Mouse (Mus musculus) activated CD4-positive, CD25-positive, alpha-beta regulatory T cell, adult 4 months (primary cell): Measurements from ENCODE around the gene Fam124a. TPM values are rescaled to one million over a fixed set of nuclear protein-coding genes. Genes with fewer than 3 reads are reported as not detected.
"Not testable (repeated sequence)": the region's sequence is repeated elsewhere in the genome, so short reads cannot be mapped to it uniquely, and the experiment has no call there.

Experiments
- ATAC-seq: one replicate; pipeline ENCODE4 v1.8.0; 2017
- polyA plus RNA-seq, 2 experiments: library from polyadenylated mRNA; unstranded; fragments of 100-300 nt; shearing (Covaris generic); gene quantifications; one replicate each; pipeline ENCODE4 v1.2.1; 2017

The Fam124a gene
- not detected for polyA plus RNA-seq

GRCm38 (mm10) chr14:62555309-62555829, at the start of gene Fam124a:
Gene Fam124a (plus strand): TSS chr14:62555737.
- ATAC-seq: peak; percentile 46

- no peak for ATAC-seq
Measured at GRCm38 (mm10) chr14:62506261-62506660, 49.3 kb upstream of the Fam124a start.

- ATAC-seq: no peak
Measured at GRCm38 (mm10) chr14:62509350-62509749, 46.2 kb upstream of the Fam124a start.

- ATAC-seq: no peak
Measured at GRCm38 (mm10) chr14:62512845-62513244, 42.7 kb upstream of the Fam124a start.

- no peak for ATAC-seq
Measured at GRCm38 (mm10) chr14:62530951-62531350, 24.6 kb upstream of the Fam124a start.

GRCm38 (mm10) chr14:62536127-62536526, 19.4 kb upstream of the Fam124a start:
- no peak for ATAC-seq

GRCm38 (mm10) chr14:62536988-62537387, 18.5 kb upstream of the Fam124a start:
- no peak for ATAC-seq

GRCm38 (mm10) chr14:62539834-62540233, 15.7 kb upstream of the Fam124a start:
- no peak for ATAC-seq

GRCm38 (mm10) chr14:62541751-62542150, 13.8 kb upstream of the Fam124a start:
- no peak for ATAC-seq

GRCm38 (mm10) chr14:62546296-62546695, 9.2 kb upstream of the Fam124a start:
- ATAC-seq: no peak

GRCm38 (mm10) chr14:62546746-62547145, 8.8 kb upstream of the Fam124a start:
- ATAC-seq: no peak

GRCm38 (mm10) chr14:62550121-62550520, 5.4 kb upstream of the Fam124a start:
- no peak for ATAC-seq

- ATAC-seq: no peak
Measured at GRCm38 (mm10) chr14:62552771-62553170, 2.8 kb upstream of the Fam124a start.

GRCm38 (mm10) chr14:62553786-62554185, 1.8 kb upstream of the Fam124a start:
- no peak for ATAC-seq

GRCm38 (mm10) chr14:62555840-62556810, 588 bp downstream of the Fam124a start:
- ATAC-seq: no peak

GRCm38 (mm10) chr14:62557111-62557510, 1.6 kb downstream of the Fam124a start:
- no peak for ATAC-seq

GRCm38 (mm10) chr14:62561875-62562748, 6.6 kb downstream of the Fam124a start:
- no peak for ATAC-seq

- ATAC-seq: no peak
Measured at GRCm38 (mm10) chr14:62563679-62564078, 8.1 kb downstream of the Fam124a start.

- not testable (repeated sequence) for ATAC-seq
Measured at GRCm38 (mm10) chr14:62566821-62567220, 11.3 kb downstream of the Fam124a start, which contains the start of gene Gm4131. Gene Gm4131 (minus strand): TSS chr14:62566921.

GRCm38 (mm10) chr14:62569463-62569862, 13.9 kb downstream of the Fam124a start:
- no peak for ATAC-seq

- ATAC-seq: no peak
Measured at GRCm38 (mm10) chr14:62570299-62570698, 14.8 kb downstream of the Fam124a start.

- no peak for ATAC-seq
Measured at GRCm38 (mm10) chr14:62573454-62573853, 17.9 kb downstream of the Fam124a start.

- ATAC-seq: no peak
Measured at GRCm38 (mm10) chr14:62574906-62575305, 19.4 kb downstream of the Fam124a start.
